Mouse (Mus musculus): ENCODE results near the gene Olfr18.
"Not testable (repeated sequence)": the region's sequence is repeated elsewhere in the genome, so short reads cannot be mapped to it uniquely, and the experiment has no call there.

The Olfr18 gene

GRCm38 (mm10) chr9:20335994-20336393 is at the start of gene Olfr18:
Gene Olfr18 (minus strand): TSS chr9:20336094.
- DNase-seq: no peak

- no peak for DNase-seq
Observed at GRCm38 (mm10) chr9:20385343-20385703, 49.4 kb upstream of the Olfr18 start.

DNA sequence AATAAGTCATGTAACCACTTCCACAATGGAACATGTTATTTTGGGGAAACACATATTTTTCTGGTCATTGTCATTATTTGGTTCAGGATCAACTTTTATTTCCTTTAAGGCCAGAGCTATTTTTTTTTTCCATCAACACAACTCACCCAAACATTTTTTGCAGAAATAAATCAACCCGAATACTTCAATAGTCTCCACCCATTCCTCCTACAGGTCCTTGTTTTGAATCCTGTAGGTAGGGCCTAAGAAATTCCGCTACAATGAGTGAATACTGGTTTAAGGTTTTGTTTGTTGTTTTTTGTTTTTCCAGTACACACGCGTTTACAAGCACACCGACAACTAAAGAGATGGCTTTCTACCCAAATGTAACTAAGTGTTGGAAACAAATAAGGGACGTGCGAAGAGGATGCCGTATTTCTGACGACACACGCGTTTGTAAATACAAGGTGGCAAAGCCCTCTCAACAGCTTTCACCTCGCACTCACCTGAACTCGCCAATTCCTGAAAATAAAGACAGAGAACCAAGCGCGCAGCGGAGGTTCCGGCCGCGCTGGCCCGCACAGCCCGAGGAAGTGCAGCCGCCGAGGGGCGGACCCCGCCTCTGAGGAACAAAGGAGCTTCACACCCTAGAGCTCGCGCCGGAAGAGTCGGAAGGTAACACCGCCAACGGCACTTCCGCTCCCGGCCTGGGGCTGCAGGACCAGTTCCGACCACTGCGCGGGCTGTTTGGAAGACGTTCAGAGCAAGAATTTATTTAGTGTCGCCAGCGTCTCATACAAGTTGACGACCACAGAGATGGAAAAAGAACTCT is 48.8 kb upstream of the Olfr18 start, which contains the start of gene Zfp560:
TSS of gene Zfp560 (minus strand) at position 646 of the 811 bp plus-strand sequence.
- DNase-seq: peak; percentile 94

- no peak for DNase-seq
Observed at GRCm38 (mm10) chr9:20383659-20384058, 47.8 kb upstream of the Olfr18 start.

GRCm38 (mm10) chr9:20374712-20375111 is 38.8 kb upstream of the Olfr18 start:
- no peak for DNase-seq

DNA sequence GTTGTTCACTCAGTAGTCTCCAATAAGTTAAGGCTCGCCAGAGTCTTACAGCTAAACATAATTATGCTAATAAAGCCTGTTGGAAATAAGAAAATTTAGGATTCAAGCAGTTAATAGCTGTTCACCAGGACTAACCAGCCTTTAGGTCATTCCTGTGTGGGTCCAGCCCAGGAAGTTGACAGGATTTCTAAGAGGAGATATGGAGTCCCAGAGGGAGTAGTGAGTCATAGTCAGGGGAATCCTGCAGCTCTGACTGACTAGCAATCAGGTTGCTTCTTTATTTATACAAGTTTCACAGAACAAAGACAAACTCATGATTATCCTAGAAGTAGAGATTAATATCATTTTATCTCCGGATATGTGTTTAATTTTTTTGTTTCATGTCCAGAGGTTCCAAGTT is 31.4 kb upstream of the Olfr18 start:
- DNase-seq: no peak

- no peak for DNase-seq
Observed at GRCm38 (mm10) chr9:20348501-20348900, 12.6 kb upstream of the Olfr18 start.

DNA sequence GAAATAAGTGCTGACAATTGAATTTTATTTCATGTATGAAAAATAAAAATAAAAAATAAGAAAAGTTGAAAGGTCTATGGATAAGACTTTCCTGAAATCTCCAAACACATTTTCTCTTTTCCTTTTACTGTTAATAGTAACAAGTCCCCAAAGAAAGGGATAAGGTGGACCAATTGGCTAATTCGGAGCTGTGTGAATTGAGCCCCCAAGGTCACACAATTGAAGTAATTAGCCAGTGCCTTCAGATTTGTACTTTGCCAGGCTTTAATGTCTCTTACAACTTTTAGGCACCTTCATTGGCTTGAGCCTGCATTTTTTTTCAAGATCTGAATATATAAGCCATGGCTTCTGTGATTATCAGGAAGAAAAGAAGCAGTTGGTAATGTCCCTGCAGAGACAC is 37.7 kb downstream of the Olfr18 start, which contains the start of gene Olfr873:
TSS of gene Olfr873 (plus strand) at position 301 of the 400 bp plus-strand sequence.
- no peak for DNase-seq

GRCm38 (mm10) chr9:20295562-20295961 is 40.3 kb downstream of the Olfr18 start:
- not testable (repeated sequence) for DNase-seq

DNA sequence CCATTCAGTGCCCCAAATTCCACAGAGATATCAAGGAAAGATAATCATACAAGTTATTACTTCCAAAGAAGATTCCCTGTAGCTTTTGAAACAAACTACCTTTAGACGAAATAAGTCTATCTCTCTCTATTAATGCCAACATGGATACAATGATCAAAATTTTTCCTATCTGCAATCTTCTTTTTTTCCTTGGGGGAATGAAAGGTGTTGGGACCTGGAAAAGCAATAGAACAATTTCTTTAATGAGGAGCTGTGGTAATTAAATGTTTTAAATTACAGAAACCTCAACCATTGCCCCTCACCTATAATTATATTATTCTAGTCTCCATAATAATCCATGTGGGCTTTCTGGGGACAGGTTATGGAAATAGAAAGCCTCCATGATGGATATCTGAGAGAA is 53.8 kb downstream of the Olfr18 start, which contains the start of gene Olfr39:
TSS of gene Olfr39 (plus strand) at position 301 of the 400 bp plus-strand sequence.
- no peak for DNase-seq

All from lung, postnatal 10 days (tissue).